Mouse (Mus musculus) mouse embryonic stem cell (cell line): ENCODE measurements around the gene Sost.

Source experiments
- in situ Hi-C, 2 experiments: fragments of 300-500 bp; cut with MboI; formaldehyde crosslinking; loops; 1 replicate in 1 of 2; 3 replicates in 1 of 2; pipeline ENCODE4 v1.14.3; 2019 to 2020; ENCODE audit warnings: low sequenced_read_pairs in 2 of 2, low pct_unique_long_range_greater_than_20kb in 1 of 2, mixed read lengths in 1 of 2; ENCODE audit not compliant: unreplicated experiment in 1 of 2

The Sost gene

GRCm38 (mm10) chr11:101966965-101967614, at the start of gene Sost:
TSS of gene Sost (minus strand) at chr11:101967015.
- in situ Hi-C loops = loop anchor here (5.0 kb wide), 1 partner anchor 45 kb away; no protein-coding TSS in a partner anchor

- in situ Hi-C loops = no loop called here
These were observed 49.3 kb upstream of the Sost start for GRCm38 (mm10) chr11:102016136-102016535.

DNA sequence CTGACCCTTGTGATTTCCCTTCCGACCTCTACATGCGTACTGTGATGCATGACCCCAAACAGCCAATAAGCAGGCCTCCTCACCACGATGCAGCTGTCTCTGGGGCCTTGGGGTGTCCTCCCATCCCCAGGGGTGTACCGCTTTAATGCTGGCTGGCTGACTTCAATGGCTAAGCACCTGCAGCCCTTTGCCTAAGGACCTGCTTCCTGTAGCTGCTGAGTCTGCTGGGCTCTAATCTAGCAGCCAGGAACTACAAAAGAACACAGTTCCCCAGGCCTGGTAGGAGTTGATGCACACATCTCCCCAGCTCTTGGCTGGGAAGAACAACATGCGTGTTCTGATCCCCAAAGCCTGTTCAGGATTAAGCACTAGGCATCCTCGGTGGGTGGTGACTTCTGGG, 48.7 kb upstream of the Sost start:
- in situ Hi-C loops = no loop called here

GRCm38 (mm10) chr11:102013201-102013600, 46.4 kb upstream of the Sost start:
- in situ Hi-C loops = no loop called here

DNA sequence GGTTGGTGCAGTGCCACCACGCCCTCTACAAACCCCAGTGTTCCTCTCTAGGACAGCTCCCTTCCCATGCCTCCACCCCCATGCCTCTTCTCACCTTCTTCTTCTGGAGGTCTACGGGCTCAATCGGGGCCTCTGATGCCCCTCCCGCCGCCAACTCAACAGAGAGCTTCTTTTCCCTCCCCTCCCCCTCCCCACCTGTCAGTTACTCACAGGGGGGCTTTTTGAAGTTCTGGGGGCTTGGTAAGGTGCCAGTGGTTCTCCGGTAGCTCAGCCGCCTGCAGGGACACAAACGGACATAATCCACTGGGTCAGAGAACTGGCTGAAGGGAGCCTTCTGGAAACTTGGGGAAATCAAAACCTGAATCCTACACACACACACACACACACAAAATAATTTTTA, 44.7 kb upstream of the Sost start:
- in situ Hi-C loops = no loop called here

DNA sequence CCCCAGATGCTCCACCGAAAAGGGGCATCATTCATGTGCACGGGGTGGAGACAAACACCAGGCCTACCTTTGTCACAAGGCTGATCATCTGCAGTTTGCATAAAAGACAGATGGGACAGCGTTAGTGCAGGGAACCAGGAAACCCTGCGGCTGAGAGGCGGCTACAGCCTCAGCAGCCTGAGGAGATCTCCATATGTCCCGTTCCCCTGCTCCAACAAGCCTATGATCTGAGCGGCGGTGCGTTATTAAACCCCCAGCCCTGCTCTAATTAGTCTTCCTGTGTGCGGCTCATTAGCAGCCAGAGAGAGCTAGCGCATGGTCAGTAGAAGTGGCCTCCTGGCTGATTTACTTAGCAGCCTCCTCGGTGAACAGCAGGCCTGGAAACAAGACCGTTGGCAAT, 43.3 kb upstream of the Sost start:
- in situ Hi-C loops = no loop called here

GRCm38 (mm10) chr11:102008954-102009637, 42.3 kb upstream of the Sost start:
- in situ Hi-C loops = no loop called here

- in situ Hi-C loops = no loop called here
These were observed 41.6 kb upstream of the Sost start for GRCm38 (mm10) chr11:102008372-102008771.

- in situ Hi-C loops = no loop called here
These were observed 39.9 kb upstream of the Sost start for GRCm38 (mm10) chr11:102006688-102007087.

GRCm38 (mm10) chr11:102006271-102006670, 39.5 kb upstream of the Sost start:
- in situ Hi-C loops = no loop called here

- in situ Hi-C loops = no loop called here
These were observed 37.4 kb upstream of the Sost start for GRCm38 (mm10) chr11:102004251-102004650.

- in situ Hi-C loops = loop anchor here in 1 of 2 experiments (5.0 kb wide), 1 partner anchor 33 kb away; no protein-coding TSS in a partner anchor
These were observed 32.7 kb upstream of the Sost start for GRCm38 (mm10) chr11:101999466-101999865.

- in situ Hi-C loops = loop anchor here in 1 of 2 experiments (5.0 kb wide), 1 partner anchor 34 kb away; no protein-coding TSS in a partner anchor
These were observed 31.4 kb upstream of the Sost start for GRCm38 (mm10) chr11:101998258-101998657.

- in situ Hi-C loops = loop anchor here in 1 of 2 experiments (5.0 kb wide), 1 partner anchor 36 kb away; no protein-coding TSS in a partner anchor
These were observed 29.1 kb upstream of the Sost start for GRCm38 (mm10) chr11:101995938-101996337.

DNA sequence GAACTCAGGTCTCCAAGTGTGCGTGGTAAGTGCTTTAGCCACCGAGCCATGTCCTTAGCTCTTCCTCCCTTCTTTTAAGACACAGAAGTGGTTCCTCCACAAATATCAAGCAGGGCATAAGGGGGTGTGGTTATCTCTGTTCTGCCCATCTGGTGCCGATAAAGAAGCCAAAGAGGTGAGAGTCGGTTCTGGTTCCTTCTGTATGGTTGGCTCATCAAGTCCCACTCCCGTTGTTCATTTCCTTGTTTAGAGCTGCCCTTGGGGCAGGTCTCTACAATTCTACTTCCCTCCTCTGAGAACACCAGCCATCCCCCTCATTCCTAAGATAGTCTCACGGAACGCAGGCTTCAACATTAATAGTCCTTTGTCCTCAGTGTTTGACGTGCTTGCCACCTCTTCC, 27.3 kb upstream of the Sost start:
- in situ Hi-C loops = no loop called here

DNA sequence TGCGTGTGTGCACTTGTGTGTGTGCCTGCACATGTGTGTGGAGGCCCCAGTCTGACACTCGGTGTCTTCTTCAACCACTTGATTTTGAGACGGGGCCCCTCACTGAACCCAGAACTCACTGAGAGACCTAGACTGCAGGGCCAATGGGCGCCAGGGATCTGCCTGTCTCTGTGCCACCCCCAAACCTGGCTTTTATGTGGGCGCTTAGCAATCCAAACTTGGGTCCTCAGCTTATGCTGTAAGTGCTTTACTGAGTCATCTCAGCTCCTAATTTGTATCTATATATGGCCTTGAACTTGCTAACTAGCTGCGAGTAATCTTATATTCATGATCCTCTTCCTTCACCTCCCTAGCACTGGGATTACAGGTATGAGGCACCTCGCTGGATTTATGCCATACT, 25.6 kb upstream of the Sost start:
- in situ Hi-C loops = no loop called here

- in situ Hi-C loops = no loop called here
These were observed 25.0 kb upstream of the Sost start for GRCm38 (mm10) chr11:101991813-101992212.

- in situ Hi-C loops = no loop called here
These were observed 23.4 kb upstream of the Sost start for GRCm38 (mm10) chr11:101990244-101990643.

GRCm38 (mm10) chr11:101986913-101987312, 20.1 kb upstream of the Sost start, which contains the start of gene Dusp3:
TSS of gene Dusp3 (minus strand) at chr11:101987013.
- in situ Hi-C loops = no loop called here

DNA sequence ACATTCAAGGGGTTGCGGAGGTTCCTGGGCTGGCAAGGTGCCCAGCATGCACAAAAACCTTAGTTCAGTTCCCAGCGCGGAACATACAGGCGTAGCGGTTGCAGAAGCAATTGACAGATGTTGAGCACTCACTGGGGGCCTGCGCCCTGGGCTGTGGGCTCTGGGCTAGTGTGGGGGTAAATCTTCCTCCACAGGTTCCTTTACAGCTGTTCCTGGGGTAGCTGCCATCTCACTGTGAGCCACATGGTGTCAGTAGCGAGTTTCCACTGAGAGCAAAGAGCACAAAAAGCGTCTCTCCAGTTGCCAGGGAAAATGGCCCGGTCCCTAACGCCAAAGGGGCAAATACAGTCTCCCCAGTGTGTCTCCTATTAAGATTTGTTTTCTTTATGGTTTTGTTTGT, 19.2 kb upstream of the Sost start:
- in situ Hi-C loops = no loop called here
